Mouse (Mus musculus): ENCODE results near the gene Tmem44.

- TF ChIP-seq CTCF (IDR thresholded peaks at IDR 0.05; ENCODE audit: low read depth, low read length), result no peak
- TF ChIP-seq POLR2A (IDR thresholded peaks at IDR 0.05; ENCODE audit: extremely low read depth, insufficient read depth, low read length), result no peak
Measured at GRCm38 (mm10) chr16:30595356-30595755, 44.7 kb upstream of the Tmem44 start.

Data from liver, adult 2 months (tissue).